8 mouse cellular contexts compared by ENCODE assay signal in genomic region chr11:5803551-5803981, GRCm38 (mm10). TPM values are rescaled to one million over a fixed set of nuclear protein-coding genes. Genes with fewer than 3 reads are reported as not detected.
DNase-seq lines count a peak whose midpoint lies in the region; ATAC-seq and TF ChIP-seq lines count a peak whose summit lies in the region.

Gene Pgam2 (minus strand): TSS chr11:5803733.

- TF ChIP-seq CTCF in testis, adult 2 months (IDR thresholded peaks at IDR 0.05; ENCODE audit: control insufficient read depth, insufficient read depth, insufficient replicate concordance, low read depth, low read length): no peak

- peak; percentile 59; the same call in 1 of the 2 replicates for TF ChIP-seq POLR2A in testis, adult 2 months (IDR thresholded peaks at IDR 0.05; ENCODE audit: control insufficient read depth, low read depth, low read length)

- intact Hi-C loops in heart, postnatal 36 days (cut with DNase I): no loop called here

- H3K27me3 ChIP-seq in testis, adult 2 months (ENCODE audit: control insufficient read depth, insufficient read depth, low read length): no peaks in the 10 kb centered on the region

- H3K4me3 ChIP-seq in testis, adult 2 months (ENCODE audit: control insufficient read depth, low read depth, low read length): peak within 1 kb of the TSS; percentile 91

- no peak for DNase-seq in adrenal gland, postnatal 4 days (ENCODE audit: low spot score in 2 of 2)
- no peak for DNase-seq in adrenal gland, adult (ENCODE audit: inconsistent age in 2 of 2, low spot score in 1 of 2)
- no peak for DNase-seq in testis, postnatal 10 days (ENCODE audit: low spot score)
- DNase-seq in heart, postnatal 36 days: peak; percentile 44 to 54
- DNase-seq in right cerebral cortex, postnatal 25 days: no peak
- DNase-seq in spleen, postnatal 10 days (ENCODE audit: low spot score in 2 of 2): no peak

- H3K4me1 ChIP-seq in testis, adult 2 months (ENCODE audit: control insufficient read depth, insufficient read depth, low read length): peaks cover 16% of the 10 kb centered on the region

- H3K36me3 ChIP-seq in testis, adult 2 months (ENCODE audit: control insufficient read depth, insufficient read depth, low read length): no peaks in the 10 kb centered on the region

- peak within 1 kb of the TSS; percentile 92 for H3K27ac ChIP-seq in testis, adult 2 months (ENCODE audit: control insufficient read depth, insufficient read depth, low read depth, low read length)

- 0 out of 2 replicates have a peak, but pooled peaks have one; percentile 17 for ATAC-seq in megakaryocyte, adult 5-6 weeks (ENCODE audit: poor library complexity, severe bottlenecking)

RNA-seq across cellular contexts. Expression of gene Pgam2, which starts in this region (rescaled TPM):
- total RNA-seq in adrenal gland, postnatal 4 days (2021): 10 to 100 TPM; 21.8 to 42.5 TPM
- polyA plus RNA-seq in testis, adult 2 months (2012; rRNA removed): 1,767 and 1,838 TPM in 2 replicates
- 100 to 1,000 TPM; 793 to 969 TPM for total RNA-seq in heart, postnatal 36 days (2021)
- not detected in 2 replicates for total RNA-seq in megakaryocyte, adult 5-6 weeks (2015)
- total RNA-seq in megakaryocyte, adult 5-6 weeks (2017): not detected in 2 replicates

Comparison
In these comparisons a context has a peak if more than half of its experiments do, and no peak if none do; other contexts are left out.
1. RNA of gene Pgam2 (total RNA-seq): 793 to 969 TPM in heart, postnatal 36 days and 21.8 to 42.5 TPM in adrenal gland, postnatal 4 days; not detected in megakaryocyte, adult 5-6 weeks; every median in the first group is over 10 times any median in the second.
2. RNA of gene Pgam2 (total RNA-seq): 793 to 969 TPM in heart, postnatal 36 days; 21.8 to 42.5 TPM in adrenal gland, postnatal 4 days; every median in the first group is over 10 times any median in the second.
3. Peak in ATAC-seq in megakaryocyte, adult 5-6 weeks; RNA of the gene not detected or under 1 TPM.
4. DNase-seq: peak in heart, postnatal 36 days (2 of 2); none in adrenal gland, postnatal 4 days (0 of 2), adrenal gland, adult (0 of 2), testis, postnatal 10 days (single experiment), right cerebral cortex, postnatal 25 days (single experiment) and spleen, postnatal 10 days (0 of 2).